Mouse (Mus musculus) granulocyte monocyte progenitor cell, adult 5-6 weeks (primary cell): ENCODE measurements around the gene Gzma. TPM values are rescaled to one million over a fixed set of nuclear protein-coding genes. Genes with fewer than 3 reads are reported as not detected.

Source experiments
- ATAC-seq: replicated peaks from 2 replicates; pipeline ENCODE4 v1.8.0; 2016; ENCODE audit warnings: mild to moderate bottlenecking, moderate TSS enrichment, inconsistent platforms; ENCODE audit not compliant: poor library complexity, severe bottlenecking
- total RNA-seq, 2 experiments: library from RNA; stranded (forward) in 1 of 2; stranded (reverse) in 1 of 2; fragments of 200-712, 200-1000 nt in 1 of 2; fragments of >200 nt in 1 of 2; fragmentation: Nextera tagmentation in 1 of 2; gene quantifications; 2 replicates each; pipeline ENCODE4 v1.2.3; 2014 to 2017

The Gzma gene
- total RNA-seq, 2 experiments from 2014 or later = not detected

DNA sequence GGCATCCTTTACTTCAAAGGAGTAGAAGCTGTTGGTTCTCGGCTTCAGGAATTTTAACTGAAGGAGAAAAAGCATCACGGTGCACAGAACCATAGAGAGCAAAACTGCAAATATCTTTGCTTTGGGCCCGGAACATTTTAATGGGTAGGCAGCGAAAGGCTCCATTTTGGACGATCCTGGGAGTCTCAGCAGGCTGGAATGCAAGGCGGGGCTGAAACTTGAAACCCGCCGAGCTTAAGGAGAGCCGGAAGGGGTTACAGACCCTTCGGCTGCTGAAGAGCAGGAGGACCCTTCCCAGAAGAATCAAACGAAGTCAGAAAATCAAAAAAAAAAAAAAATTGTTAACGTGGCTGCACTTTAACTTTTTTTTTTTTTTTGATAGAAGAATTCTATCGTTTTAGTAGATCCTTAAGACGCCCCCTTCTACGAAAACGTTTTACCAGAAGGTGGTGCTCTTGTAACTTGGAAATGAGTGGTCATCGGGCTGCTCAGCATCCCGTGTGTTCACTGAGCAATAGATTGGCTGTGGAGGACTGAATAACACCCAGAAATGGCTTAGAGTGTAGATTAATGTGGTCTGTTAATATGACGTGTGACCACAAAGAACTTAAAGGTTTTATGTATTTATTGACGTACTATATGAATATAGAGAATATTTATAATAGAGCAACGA is 54.4 kb downstream of the Gzma start, which contains the start of gene Gpx8:
Gpx8 (minus strand) TSS at position 200 of the 673 bp plus-strand sequence.
- peak; percentile 53 for ATAC-seq

DNA sequence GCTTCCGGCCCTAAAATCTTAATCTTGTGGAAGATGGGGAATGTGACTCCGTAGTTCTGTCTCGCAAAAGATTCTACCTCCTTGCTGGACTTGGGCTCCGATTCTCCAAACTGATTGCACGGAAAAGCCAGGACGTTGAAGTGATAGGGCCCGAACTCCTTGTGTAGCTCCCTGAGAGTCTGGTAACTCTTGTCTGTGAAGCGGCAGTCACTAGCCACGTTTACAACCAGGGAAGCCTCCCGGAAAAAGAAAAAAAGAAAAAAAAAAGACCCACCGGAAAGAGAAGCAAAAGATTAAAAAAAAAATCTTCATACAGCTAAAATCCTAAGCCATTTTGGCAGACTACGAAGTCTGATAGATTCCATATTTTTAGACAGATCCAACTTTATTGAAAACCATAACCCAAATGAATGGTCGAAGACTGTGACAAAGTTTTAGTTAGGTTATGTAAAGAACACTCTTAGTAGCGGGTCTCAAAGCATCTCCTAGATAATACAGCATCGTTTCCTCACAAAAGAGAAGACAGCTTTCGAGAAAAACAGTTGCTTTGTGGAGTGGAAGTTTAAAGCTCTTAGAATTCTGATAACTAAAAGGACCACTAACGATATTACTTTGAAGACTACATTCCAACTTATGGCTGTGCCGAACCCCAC is 55.2 kb downstream of the Gzma start:
- no peak for ATAC-seq

DNA sequence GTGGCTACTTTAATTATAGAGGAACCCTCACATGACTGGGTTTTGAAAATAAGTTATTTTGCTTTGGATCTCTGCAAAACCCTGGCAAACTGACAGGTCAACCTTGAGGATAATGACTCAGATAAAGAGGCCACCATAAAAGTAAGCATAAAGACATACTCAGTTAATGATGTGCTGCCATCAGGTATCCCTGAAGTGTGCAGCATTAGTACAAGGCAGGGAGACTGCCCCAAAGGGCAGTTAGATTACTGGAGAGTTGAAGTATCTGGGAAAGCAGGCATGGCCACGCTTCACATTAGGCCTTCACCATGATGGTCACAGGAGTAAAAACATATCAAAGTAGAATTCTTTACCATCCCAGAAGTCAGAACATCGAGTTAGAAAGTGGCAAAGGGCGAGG is 55.9 kb downstream of the Gzma start:
- no peak for ATAC-seq

Other genes starting within 250 kb of the Gzma start
- 37.9 and 50.1 TPM in 2 replicates for gene Mtrex, start 173.6 kb downstream of the Gzma start, total RNA-seq (2014; fragmentation: Nextera tagmentation)
- gene Mtrex, start 173.6 kb downstream of the Gzma start, total RNA-seq (2017) = 72.6 and 84.6 TPM in 2 replicates
- gene Dhx29, start 173.5 kb downstream of the Gzma start, total RNA-seq (2014; fragmentation: Nextera tagmentation) = 14.8 and 16.9 TPM in 2 replicates
- 25.6 and 29.3 TPM in 2 replicates for gene Dhx29, start 173.5 kb downstream of the Gzma start, total RNA-seq (2017)
- 1.7 TPM in 1 of 2 replicates, not detected in the other for gene Ccno, start 113.2 kb downstream of the Gzma start, total RNA-seq (2014; fragmentation: Nextera tagmentation)
- 1.3 and 6.3 TPM in 2 replicates for gene Ccno, start 113.2 kb downstream of the Gzma start, total RNA-seq (2017)
- gene Mcidas, start 107.1 kb downstream of the Gzma start, total RNA-seq (2014; fragmentation: Nextera tagmentation) = not detected in 2 replicates
- not detected in 2 replicates for gene Mcidas, start 107.1 kb downstream of the Gzma start, total RNA-seq (2017)
- not detected in 2 replicates for gene Cdc20b, start 65.9 kb downstream of the Gzma start, total RNA-seq (2014; fragmentation: Nextera tagmentation)
- not detected in 2 replicates for gene Cdc20b, start 65.9 kb downstream of the Gzma start, total RNA-seq (2017)
- not detected in 2 replicates for gene Gpx8, start 54.6 kb downstream of the Gzma start, total RNA-seq (2014; fragmentation: Nextera tagmentation)
- gene Gpx8, start 54.6 kb downstream of the Gzma start, total RNA-seq (2017) = not detected in 2 replicates
- not detected in 2 replicates for gene Esm1, start 108.7 kb upstream of the Gzma start, total RNA-seq (2014; fragmentation: Nextera tagmentation)
- gene Esm1, start 108.7 kb upstream of the Gzma start, total RNA-seq (2017) = not detected in 2 replicates
- gene Gzmk, start 124.9 kb upstream of the Gzma start, total RNA-seq (2014; fragmentation: Nextera tagmentation) = not detected in 2 replicates
- gene Gzmk, start 124.9 kb upstream of the Gzma start, total RNA-seq (2017) = not detected in 2 replicates
- not detected in 2 replicates for gene BC067074, start 192.2 kb upstream of the Gzma start, total RNA-seq (2014; fragmentation: Nextera tagmentation)
- not detected in 2 replicates for gene BC067074, start 192.2 kb upstream of the Gzma start, total RNA-seq (2017)